Mouse (Mus musculus) c-Kit-positive CD71-negative TER-119-negative erythroid progenitor cells, embryonic 14.5 days (primary cell): ENCODE measurements around the gene Hsd3b1.
A peak's percentile ranks its signal among the peaks of the same experiment; 100 is the strongest.
"Not testable (repeated sequence)": the region's sequence is repeated elsewhere in the genome, so short reads cannot be mapped to it uniquely, and the experiment has no call there.

Source experiments
- DNase-seq: peaks from one replicate; pipeline ENCODE4 v3.0.0-alpha.2; 2013; ENCODE audit warnings: low read depth

Gene Hsd3b1

DNA sequence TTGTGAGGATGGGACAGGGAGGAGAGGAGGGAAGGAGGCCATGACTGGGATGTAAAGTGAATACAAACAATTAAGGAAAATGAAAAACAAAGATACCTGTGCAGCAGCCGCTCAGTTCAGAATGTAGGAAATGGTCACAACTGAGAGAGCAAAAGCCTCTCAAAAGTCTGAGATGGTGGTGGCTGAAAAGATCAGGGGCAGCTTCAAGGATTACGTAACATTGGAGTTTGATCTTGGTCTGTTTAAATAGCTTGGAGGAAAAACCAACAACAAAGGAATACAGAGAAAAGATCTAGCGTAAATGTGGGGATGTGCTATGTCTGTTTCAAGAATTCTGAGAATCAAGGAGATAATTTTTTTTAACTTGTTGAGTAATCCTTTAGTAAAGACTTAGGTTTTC, at the start of gene Hsd3b1:
TSS of gene Hsd3b1 (minus strand) at position 219 of the 400 bp plus-strand sequence.
- DNase-seq: no peak

DNA sequence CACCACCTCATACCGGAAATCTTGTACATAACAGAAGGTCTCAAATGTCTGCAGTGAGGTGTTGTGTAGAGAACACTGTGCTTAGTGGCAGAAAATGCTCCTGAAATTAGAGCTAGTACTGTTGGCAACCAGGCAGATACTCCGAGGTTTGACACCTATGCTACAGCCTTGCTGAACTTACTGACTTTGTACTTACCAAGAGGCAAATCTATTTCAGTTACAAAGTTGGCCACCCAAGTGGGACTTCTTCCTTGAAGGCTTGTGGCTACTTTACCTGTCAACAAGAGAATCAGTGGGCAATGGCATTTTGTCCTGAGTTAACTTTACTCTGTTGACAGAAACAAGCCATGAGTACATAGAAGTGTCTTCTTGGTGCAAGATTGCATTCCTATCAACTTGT, 38.0 kb upstream of the Hsd3b1 start:
- DNase-seq: no peak

- DNase-seq: peak; percentile 1
Observed at GRCm38 (mm10) chr3:98895071-98895601, 35.5 kb upstream of the Hsd3b1 start.

GRCm38 (mm10) chr3:98893057-98893772, 33.6 kb upstream of the Hsd3b1 start, which contains the start of gene Hao2:
Gene Hao2 (minus strand): TSS chr3:98893239.
- no peak for DNase-seq

DNA sequence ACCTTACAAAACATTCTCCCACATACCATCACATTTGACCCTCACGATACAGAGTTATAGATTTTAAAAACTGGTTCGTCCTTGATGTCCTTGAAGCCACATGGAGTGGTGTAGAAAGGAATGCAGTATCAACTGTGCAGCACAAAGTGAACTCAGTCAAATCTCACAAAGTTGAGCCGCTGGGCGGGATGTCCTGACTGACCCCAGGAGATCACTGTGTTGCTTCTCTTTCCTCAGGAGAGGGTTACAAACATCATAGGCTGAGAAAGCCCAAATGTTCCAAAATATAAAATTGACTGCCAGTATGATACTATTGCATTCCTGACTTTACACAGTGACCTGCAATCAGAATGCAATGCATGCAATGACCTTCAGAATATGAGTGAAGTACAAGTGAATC, 30.8 kb upstream of the Hsd3b1 start:
- DNase-seq: no peak

DNA sequence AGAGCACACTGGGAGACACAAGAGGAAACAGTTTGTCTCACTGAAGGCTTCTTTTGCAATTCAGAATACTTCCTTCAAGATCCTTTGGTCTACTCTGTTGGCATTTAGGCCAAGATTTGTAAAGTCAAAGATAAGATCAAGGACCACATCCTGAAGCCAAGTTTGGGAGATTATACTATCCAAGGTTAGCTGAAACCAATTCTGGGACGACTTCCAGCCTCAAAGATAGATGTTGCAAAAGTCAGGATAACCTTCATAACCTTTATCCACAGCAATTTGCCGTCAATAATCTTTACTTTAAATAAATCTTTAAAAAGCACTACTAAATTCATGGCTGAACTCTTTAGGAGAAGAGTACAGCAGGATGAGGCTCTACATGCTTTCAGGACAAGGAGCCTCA, 28.6 kb upstream of the Hsd3b1 start:
- DNase-seq: no peak

DNA sequence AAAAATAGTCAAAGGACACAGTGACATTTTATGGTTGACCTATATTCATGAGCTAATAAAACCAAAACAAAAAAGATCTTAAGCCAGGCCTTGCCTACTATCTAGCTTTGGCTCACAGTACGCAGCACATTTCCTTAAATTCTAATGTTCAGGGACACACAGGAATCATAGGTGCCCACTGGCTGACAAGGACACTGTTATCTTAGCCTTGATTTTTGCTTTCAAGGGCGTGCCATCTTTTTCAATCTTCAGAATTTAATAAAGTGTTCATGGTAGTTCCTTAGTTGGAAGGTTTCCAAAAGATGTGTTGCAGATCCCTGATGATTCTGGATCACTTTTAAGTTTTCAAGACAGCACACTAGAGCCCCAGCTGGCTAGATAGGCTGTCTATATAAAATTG, 21.2 kb upstream of the Hsd3b1 start:
- no peak for DNase-seq

GRCm38 (mm10) chr3:98880216-98880615, 20.6 kb upstream of the Hsd3b1 start:
- no peak for DNase-seq

DNA sequence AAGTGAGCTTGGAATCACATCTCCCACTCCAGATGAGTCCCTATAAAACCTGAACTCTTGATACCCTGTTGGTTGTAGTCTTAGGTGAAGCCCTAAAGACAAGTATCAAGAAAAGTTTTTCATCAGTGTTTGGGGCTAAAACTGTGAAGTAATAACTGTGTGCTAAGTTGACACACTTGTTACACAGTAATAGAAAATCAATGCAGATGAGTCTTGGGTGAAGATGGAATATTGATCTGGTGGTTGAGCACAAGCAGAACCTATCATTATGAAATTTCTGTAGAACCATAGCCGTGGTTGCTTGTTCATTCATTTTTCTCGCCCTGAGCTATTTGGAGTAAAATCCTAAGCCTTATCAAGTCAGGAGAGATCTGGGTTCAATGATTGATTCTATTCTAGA, 8.6 kb upstream of the Hsd3b1 start:
- DNase-seq: no peak

DNA sequence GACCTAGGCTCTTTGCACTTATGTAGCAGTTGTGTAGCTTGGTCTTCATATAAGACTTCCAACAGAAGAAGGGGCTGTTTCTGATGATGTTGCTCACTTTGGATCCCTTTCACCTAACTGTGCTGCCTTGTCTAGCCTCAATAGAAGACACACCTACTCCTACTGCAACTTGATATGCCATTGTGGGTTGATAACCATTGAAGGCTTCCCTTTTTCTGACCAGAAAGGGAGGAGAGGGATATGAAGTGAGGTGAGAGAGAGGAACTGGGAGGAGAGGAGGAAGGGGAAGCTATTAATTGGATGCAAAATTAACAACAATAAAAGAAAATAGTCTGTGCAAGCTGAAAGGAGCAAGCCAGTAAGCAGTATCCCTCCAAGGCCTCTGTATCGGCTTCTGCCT, 3.2 kb upstream of the Hsd3b1 start:
- no peak for DNase-seq

DNA sequence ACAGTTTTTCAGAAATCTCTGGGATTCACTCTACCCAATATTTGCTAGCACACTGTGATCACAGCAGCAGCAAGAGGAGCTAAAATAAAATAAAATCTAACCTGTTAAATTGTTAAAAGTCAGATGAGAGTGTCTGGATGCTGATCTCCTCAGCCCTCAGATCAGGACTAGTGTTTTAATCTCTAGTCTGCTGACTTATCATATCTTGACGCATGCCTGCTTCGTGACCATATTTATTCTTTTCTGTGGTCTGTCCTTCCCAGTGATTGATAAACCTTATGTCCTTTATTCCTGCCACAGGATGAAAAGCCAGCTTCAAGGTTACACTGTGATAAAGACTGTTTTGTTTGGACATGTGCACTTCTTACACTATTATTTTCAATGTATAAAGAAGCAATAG, 1.5 kb downstream of the Hsd3b1 start:
- no peak for DNase-seq

GRCm38 (mm10) chr3:98856892-98857291, 2.7 kb downstream of the Hsd3b1 start:
- DNase-seq: no peak

DNA sequence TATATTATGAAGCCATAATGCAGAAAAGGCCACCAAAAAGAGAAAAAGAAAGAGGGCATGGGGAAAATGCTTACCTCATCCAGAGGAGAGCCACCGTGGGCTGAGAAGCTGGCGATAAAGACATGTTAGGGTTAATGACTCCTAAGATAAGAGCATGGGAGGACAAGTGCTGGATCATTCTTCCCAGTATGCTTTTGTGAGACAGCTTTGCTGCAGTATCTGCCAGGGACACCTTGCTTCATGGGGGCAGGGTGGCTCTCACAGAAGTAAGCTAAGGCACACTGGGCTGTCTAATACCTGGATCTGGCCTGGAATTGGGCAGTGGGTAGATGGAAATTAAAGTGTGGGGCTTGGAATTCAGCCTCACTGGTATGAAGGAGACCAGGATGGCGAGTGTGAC, 4.4 kb downstream of the Hsd3b1 start:
- DNase-seq: no peak

DNA sequence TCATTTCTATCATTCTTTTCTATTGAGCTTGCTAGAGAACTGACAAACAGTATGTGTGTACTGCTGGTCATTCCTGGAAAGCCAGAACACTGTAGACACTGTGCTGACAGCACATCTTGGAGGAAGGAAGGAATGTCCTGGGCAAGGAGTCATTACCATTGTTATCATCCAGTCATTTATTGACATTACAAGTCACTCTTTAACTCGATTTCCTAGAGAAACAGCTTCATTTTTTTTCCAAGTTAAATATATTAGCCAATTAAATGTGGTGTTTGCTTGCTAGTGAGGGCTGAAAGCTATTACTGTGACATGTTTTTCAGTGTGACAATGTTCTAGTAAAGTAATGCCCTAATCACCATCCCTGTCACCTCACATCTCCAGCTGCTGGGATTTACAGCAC, 5.9 kb downstream of the Hsd3b1 start:
- no peak for DNase-seq

GRCm38 (mm10) chr3:98853051-98853450, 6.5 kb downstream of the Hsd3b1 start:
- DNase-seq: no peak

GRCm38 (mm10) chr3:98852631-98853030, 7.0 kb downstream of the Hsd3b1 start:
- DNase-seq: no peak

GRCm38 (mm10) chr3:98851853-98852252, 7.7 kb downstream of the Hsd3b1 start:
- no peak for DNase-seq

DNA sequence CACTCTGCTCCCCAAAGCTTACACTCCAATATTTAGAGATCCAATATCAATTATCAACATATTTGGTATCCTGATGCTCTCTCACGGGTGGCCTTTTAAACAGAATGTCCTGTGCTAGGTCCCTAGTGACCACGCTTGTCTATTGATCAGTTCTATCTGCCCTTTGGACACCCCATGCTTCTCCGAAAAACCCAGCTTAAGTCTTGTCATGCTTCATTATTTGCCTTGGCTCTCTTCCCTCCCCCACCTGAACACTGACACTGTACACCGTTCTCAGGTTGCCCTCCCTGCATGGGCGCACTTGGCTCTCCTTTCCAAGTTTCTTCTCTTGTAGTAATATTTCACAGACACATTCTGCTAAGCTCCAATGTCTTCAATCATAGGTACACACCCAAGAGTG, 9.3 kb downstream of the Hsd3b1 start:
- DNase-seq: no peak

DNA sequence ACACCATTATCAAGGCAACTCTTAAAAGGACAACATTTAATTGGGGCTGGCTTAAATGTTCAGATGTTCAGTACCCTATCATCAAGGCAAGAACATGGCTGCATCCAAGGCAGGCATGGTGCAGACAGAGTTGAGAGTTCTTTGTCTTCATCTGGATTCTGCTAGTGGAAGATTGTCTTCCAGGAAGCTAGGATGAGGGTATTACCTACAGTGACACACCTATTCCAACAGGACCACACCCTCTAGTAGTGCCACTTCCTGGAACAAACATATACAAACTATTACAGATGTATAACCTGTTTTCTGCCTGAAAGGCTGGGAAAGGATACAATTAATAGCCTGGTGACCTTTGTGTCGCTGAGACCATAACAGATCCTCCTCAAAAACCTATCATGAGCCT, 10.7 kb downstream of the Hsd3b1 start:
- no peak for DNase-seq

DNA sequence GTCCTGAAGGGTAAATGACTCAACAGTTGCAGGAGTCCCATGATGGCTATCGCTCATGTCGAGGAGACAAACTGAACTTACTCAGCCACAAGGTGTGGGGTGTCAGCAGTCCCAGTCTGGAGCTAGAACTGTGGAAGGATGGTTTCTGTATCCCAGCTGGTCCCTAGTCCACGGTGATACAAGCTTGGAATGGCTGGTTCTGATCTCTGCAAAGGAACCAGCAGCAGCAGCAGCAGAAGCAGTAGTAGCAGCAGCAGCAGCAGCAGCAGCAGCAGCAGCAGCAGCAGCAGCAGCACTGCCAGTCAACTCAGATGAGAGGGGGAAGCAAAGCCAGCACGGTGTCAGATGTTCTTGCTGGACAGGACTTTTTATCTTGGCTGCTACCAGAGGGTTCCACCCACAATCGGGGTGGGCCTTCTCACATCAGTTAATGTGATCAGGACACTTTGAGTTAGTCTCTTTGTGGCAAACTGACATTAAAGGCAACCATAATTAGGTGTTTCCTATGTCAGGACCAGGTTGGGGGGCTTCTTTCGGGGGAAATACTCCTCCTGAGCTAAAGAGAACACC, 45.4 kb downstream of the Hsd3b1 start, which contains the start of gene Hsd3b6:
TSS of gene Hsd3b6 (minus strand) at position 343 of the 570 bp plus-strand sequence.
- DNase-seq: no peak

- not testable (repeated sequence) for DNase-seq
Observed at GRCm38 (mm10) chr3:98812653-98813052, 46.9 kb downstream of the Hsd3b1 start.

- not testable (repeated sequence) for DNase-seq
Observed at GRCm38 (mm10) chr3:98805032-98805431, 54.6 kb downstream of the Hsd3b1 start.
